In genomic region chr11:5788056-5789014, GRCm38 (mm10) we compare ENCODE assay signal across 8 mouse cellular contexts. TPM values are rescaled to one million over a fixed set of nuclear protein-coding genes. Genes with fewer than 3 reads are reported as not detected.
DNase-seq lines count a peak whose midpoint lies in the region; ATAC-seq lines count a peak whose summit lies in the region.

TSS of gene Dbnl (plus strand) at chr11:5788488.

- peak within 1 kb of the TSS; percentile 88 for H3K27ac ChIP-seq in hindbrain, embryonic 16.5 days (ENCODE audit: low read depth, low read length)
- H3K27ac ChIP-seq in macrophage, result peak within 1 kb of the TSS; percentile 98

- no peaks in the 10 kb centered on the region for H3K9me3 ChIP-seq in hindbrain, embryonic 16.5 days (ENCODE audit: control insufficient read depth, low read length)

- DNase-seq in WW6 (ENCODE audit: low read depth, low spot score), result peak; percentile 97
- peak; percentile 85 to 93 for DNase-seq in cerebellum, postnatal 4 days (ENCODE audit: low spot score in 2 of 2)
- peak; percentile 95 for DNase-seq in gastrocnemius, adult 18-20 months (ENCODE audit: low spot score)
- peak; percentile 95 to 96 for DNase-seq in left cerebral cortex, adult 18-20 months (ENCODE audit: low spot score in 2 of 2)
- peak; percentile 97 for DNase-seq in right cerebral cortex, adult 18-20 months
- peak; percentile 74 for DNase-seq in urinary bladder, postnatal 10 days (ENCODE audit: low spot score)

- no peaks in the 10 kb centered on the region for H3K27me3 ChIP-seq in hindbrain, embryonic 16.5 days (replicated peaks; ENCODE audit: control insufficient read depth, insufficient read depth, low read length)

- peak within 1 kb of the TSS; percentile 69 for H3K4me3 ChIP-seq in hindbrain, embryonic 16.5 days (ENCODE audit: low read length)
- peak within 1 kb of the TSS; percentile 94 for H3K4me3 ChIP-seq in macrophage (ENCODE audit: inconsistent target)

- peak within 1 kb of the TSS; percentile 80 for H3K9ac ChIP-seq in hindbrain, embryonic 16.5 days (ENCODE audit: low read depth, low read length)

- H3K4me1 ChIP-seq in hindbrain, embryonic 16.5 days (ENCODE audit: control insufficient read depth, insufficient read depth, low read depth, low read length), result peaks cover 20% of the 10 kb centered on the region

- H3K36me3 ChIP-seq in hindbrain, embryonic 16.5 days (ENCODE audit: control insufficient read depth, insufficient read depth, low read length), result peaks cover 8% of the 10 kb centered on the region; the same call in 1 of the 2 replicates
- peaks cover 25% of the 10 kb centered on the region; the same call in 1 of the 2 replicates for H3K36me3 ChIP-seq in macrophage (ENCODE audit: inconsistent target)

- H3K79me2 ChIP-seq in macrophage (ENCODE audit: inconsistent target), result peaks cover 52% of the 10 kb centered on the region

- H3K4me2 ChIP-seq in hindbrain, embryonic 16.5 days (ENCODE audit: low read length), result peak within 1 kb of the TSS; percentile 91

- peak; percentile 98 for ATAC-seq in hindbrain, embryonic 16.5 days

- WGBS in hindbrain, embryonic 16.5 days, result under 1% methylated on average over 62 of the region's 74 CpGs
- WGBS in macrophage (ENCODE audit: missing documents), result under 1% methylated on average over 64 of the region's 74 CpGs

RNA-seq across cellular contexts. Expression of gene Dbnl, which starts in this region (rescaled TPM):
- 10 to 100 TPM; 11.1 to 12.7 TPM for total RNA-seq in gastrocnemius, adult 18-20 months (2021)
- 148 and 150 TPM in 2 replicates for polyA plus RNA-seq in hindbrain, embryonic 16.5 days (2015; fragmentation: Nextera tagmentation; extraction: Ambion mirVana)
- 10 to 100 TPM; 69.0 to 70.5 TPM for total RNA-seq in left cerebral cortex, adult 18-20 months (2021)
- 100 to 1,000 TPM in 22 of 26 experiments, 10 to 100 TPM in 4; 52.4 to 324 (median 184) TPM for total RNA-seq in macrophage (2018; cell fraction: chromatin; rRNA removed)
- total RNA-seq in macrophage (2018; cell fraction: cytosol; rRNA removed), result 100 to 1,000 TPM; 112 to 283 (median 177) TPM
- 100 to 1,000 TPM in 20 of 26 experiments, 10 to 100 TPM in 6; 63.8 to 229 (median 124) TPM for total RNA-seq in macrophage (2018; cell fraction: nucleus; rRNA removed)
- 170 to 177 TPM (median 175 TPM) in 3 replicates for polyA plus RNA-seq in macrophage (2018)

Comparison
In these comparisons a context has a peak if more than half of its experiments do, and no peak if none do; other contexts are left out.
1. Peak in every context shown above with its lines: DNase-seq, ATAC-seq, H3K4me3 ChIP-seq and H3K27ac ChIP-seq.
2. RNA of gene Dbnl (total RNA-seq): 69.0 to 70.5 TPM in left cerebral cortex, adult 18-20 months; 11.1 to 12.7 TPM in gastrocnemius, adult 18-20 months; every median in the first group is over 4 times any median in the second.